Mouse (Mus musculus) adrenal gland, postnatal 36 days (tissue): Measurements from ENCODE around the gene H2-Q2. TPM values are rescaled to one million over a fixed set of nuclear protein-coding genes. Genes with fewer than 3 reads are reported as not detected.
"Not testable (repeated sequence)": the region's sequence is repeated elsewhere in the genome, so short reads cannot be mapped to it uniquely, and the experiment has no call there.

Experiments used
- DNase-seq, 2 experiments: peaks; one replicate each; pipeline ENCODE4 v3.0.0; 2021; ENCODE audit warnings: mixed read lengths in 1 of 2
- total RNA-seq, 2 experiments: library from RNA; stranded (reverse); gene quantifications; 2 replicates each; pipeline ENCODE4 v1.2.3; 2021

H2-Q2 gene
- total RNA-seq, 2 experiments from 2014 or later: 1.4 to 1.9 TPM

- no peak for DNase-seq
Observed at GRCm38 (mm10) chr17:35359470-35359862, 17.4 kb downstream of the H2-Q2 start.

- peak; percentile 94 for DNase-seq
Observed at GRCm38 (mm10) chr17:35379369-35379728, 37.3 kb downstream of the H2-Q2 start, which contains the start of gene H2-Q4. TSS of gene H2-Q4 (plus strand) at chr17:35379617.

- DNase-seq: peak; percentile 43 to 68
Observed at GRCm38 (mm10) chr17:35379729-35380451, 37.8 kb downstream of the H2-Q2 start.

GRCm38 (mm10) chr17:35389796-35390195 is 47.8 kb downstream of the H2-Q2 start:
- DNase-seq: peak; percentile 25 to 29

- not testable (repeated sequence) for DNase-seq
Observed at GRCm38 (mm10) chr17:35392671-35393070, 50.6 kb downstream of the H2-Q2 start.

- peak; percentile 14 to 23 for DNase-seq
Observed at GRCm38 (mm10) chr17:35393864-35394800, 52.1 kb downstream of the H2-Q2 start.

Other genes starting within 250 kb of the H2-Q2 start
- not detected for gene Ly6g5c, start 234.0 kb upstream of the H2-Q2 start, total RNA-seq
- gene Ly6g5b, start 226.8 kb upstream of the H2-Q2 start, total RNA-seq: under 1 TPM; 0.26 to 0.43 TPM
- gene Gpank1, start 220.8 kb upstream of the H2-Q2 start, total RNA-seq: 10 to 100 TPM; 11.1 to 12.1 TPM
- gene Csnk2b, start 220.2 kb upstream of the H2-Q2 start, total RNA-seq: 100 to 1,000 TPM; 207 to 209 TPM
- gene D17H6S53E, start 215.9 kb upstream of the H2-Q2 start, total RNA-seq: 10 to 100 TPM; 25.0 to 29.5 TPM
- not detected for gene Apom, start 210.2 kb upstream of the H2-Q2 start, total RNA-seq
- 100 to 1,000 TPM; 372 to 389 TPM for gene Bag6, start 207.1 kb upstream of the H2-Q2 start, total RNA-seq
- 100 to 1,000 TPM; 212 to 261 TPM for gene Prrc2a, start 177.3 kb upstream of the H2-Q2 start, total RNA-seq
- gene Aif1, start 166.2 kb upstream of the H2-Q2 start, total RNA-seq: 1 to 10 TPM; 3.8 to 4.4 TPM
- gene Lst1, start 153.8 kb upstream of the H2-Q2 start, total RNA-seq: 1 to 10 TPM; 4.4 to 4.8 TPM
- 1 to 10 TPM in 1 of 2 experiments, under 1 TPM in 1; 0.89 to 6.6 TPM for gene Ltb, start 147.8 kb upstream of the H2-Q2 start, total RNA-seq
- gene Tnf, start 140.2 kb upstream of the H2-Q2 start, total RNA-seq: under 1 TPM; 0.23 to 0.36 TPM
- gene Lta, start 136.9 kb upstream of the H2-Q2 start, total RNA-seq: under 1 TPM; 0.36 to 0.40 TPM
- not detected for gene Gm16181, start 121.4 kb upstream of the H2-Q2 start, total RNA-seq
- gene Atp6v1g2, start 108.6 kb upstream of the H2-Q2 start, total RNA-seq: 1 to 10 TPM; 4.8 to 6.7 TPM
- gene Nfkbil1, start 106.5 kb upstream of the H2-Q2 start, total RNA-seq: 10 to 100 TPM; 15.5 to 20.1 TPM
- gene Ddx39b, start 100.5 kb upstream of the H2-Q2 start, total RNA-seq: 100 to 1,000 TPM; 199 to 225 TPM
- 100 to 1,000 TPM; 170 to 266 TPM for gene H2-D1, start 79.5 kb upstream of the H2-Q2 start, total RNA-seq
- gene H2-Q1, start 21.8 kb upstream of the H2-Q2 start, total RNA-seq: 1 to 10 TPM; 3.3 to 4.5 TPM
- 10 to 100 TPM; 24.9 to 29.1 TPM for gene H2-Q4, start 37.4 kb downstream of the H2-Q2 start, total RNA-seq
- 1 to 10 TPM; 2.4 to 6.2 TPM for gene H2-Q6, start 82.6 kb downstream of the H2-Q2 start, total RNA-seq
- 1 to 10 TPM; 3.8 to 7.4 TPM for gene H2-Q7, start 96.9 kb downstream of the H2-Q2 start, total RNA-seq
- gene H2-Q10, start 127.8 kb downstream of the H2-Q2 start, total RNA-seq: 1 to 10 TPM; 7.5 to 8.7 TPM
- under 1 TPM in 1 of 2 experiments, not detected in 1; 0.23 TPM for gene Pou5f1, start 163.8 kb downstream of the H2-Q2 start, total RNA-seq
- gene Tcf19, start 174.6 kb downstream of the H2-Q2 start, total RNA-seq: 10 to 100 TPM in 1 of 2 experiments, 1 to 10 TPM in 1; 8.3 to 10.0 TPM
- 1 to 10 TPM; 7.5 to 9.3 TPM for gene Cchcr1, start 174.9 kb downstream of the H2-Q2 start, total RNA-seq
- gene Psors1c2, start 191.0 kb downstream of the H2-Q2 start, total RNA-seq: not detected
- 1 to 10 TPM in 1 of 2 experiments, under 1 TPM in 1; 0.56 to 1.4 TPM for gene Cdsn, start 209.9 kb downstream of the H2-Q2 start, total RNA-seq
- gene 2300002M23Rik, start 225.2 kb downstream of the H2-Q2 start, total RNA-seq: not detected